9 mouse cellular contexts compared by ENCODE assay signal in the genomic region with DNA sequence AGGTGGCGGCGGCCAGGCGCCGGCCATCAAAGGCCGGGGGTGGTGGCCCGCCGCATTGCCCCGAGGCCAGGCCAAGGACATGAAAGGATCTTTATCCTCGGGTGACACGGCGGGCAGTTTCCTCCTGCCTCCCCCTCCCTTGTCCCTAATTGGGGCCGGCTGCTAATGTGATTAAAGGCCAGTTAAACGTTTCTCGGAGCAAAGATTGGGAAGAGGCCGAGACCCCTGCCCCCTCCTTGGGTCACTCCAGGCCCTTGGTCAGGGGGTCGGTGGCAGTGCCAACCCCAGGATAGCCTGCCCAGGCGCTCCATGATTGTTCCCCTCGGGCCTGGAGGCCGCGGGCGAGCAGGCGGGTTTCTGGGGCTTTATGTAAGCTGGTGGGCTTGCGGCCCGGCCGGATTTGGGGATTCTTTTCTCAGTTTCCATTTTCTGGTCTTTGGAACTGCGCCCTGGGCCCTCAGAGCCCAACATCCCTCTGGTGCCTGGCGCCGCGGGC.
DNase-seq lines count a peak whose midpoint lies in the region; ATAC-seq lines count a peak whose summit lies in the region.
"Had no signal": no experiment of that assay in that cellular context is flagged by ENCODE, and none has a peak within 500 bp of the region (broad histone marks: within the 10 kb centered on the region; RNA-seq: fewer than 3 reads in every experiment).

No protein-coding gene starts in this region.

- no peaks in the 10 kb centered on the region for H3K36me3 ChIP-seq in heart, embryonic 12.5 days
- no peaks in the 10 kb centered on the region for H3K36me3 ChIP-seq in hindbrain, embryonic 10.5 days
- H3K36me3 ChIP-seq in midbrain, embryonic 13.5 days: no peaks in the 10 kb centered on the region

- peak overlapping the region; percentile 3 for H3K4me3 ChIP-seq in heart, embryonic 12.5 days
- peak overlapping the region; percentile 56 for H3K4me3 ChIP-seq in hindbrain, embryonic 10.5 days
- H3K4me3 ChIP-seq in midbrain, embryonic 13.5 days (replicated peaks): peak overlapping the region; percentile 36

- H3K9me3 ChIP-seq in heart, embryonic 12.5 days (replicated peaks): no peaks in the 10 kb centered on the region
- no peaks in the 10 kb centered on the region for H3K9me3 ChIP-seq in hindbrain, embryonic 10.5 days
- H3K9me3 ChIP-seq in midbrain, embryonic 13.5 days: no peaks in the 10 kb centered on the region

- ATAC-seq in heart, embryonic 12.5 days (ENCODE audit: insufficient number of reproducible peaks, low FRiP score): no peak
- no peak for ATAC-seq in midbrain, embryonic 13.5 days

- H3K9ac ChIP-seq in heart, embryonic 12.5 days: no peak overlapping the region
- H3K9ac ChIP-seq in midbrain, embryonic 13.5 days (replicated peaks): peak overlapping the region; percentile 61

- H3K27ac ChIP-seq in heart, embryonic 12.5 days (ENCODE audit: poor library complexity, severe bottlenecking): no peak overlapping the region
- peak overlapping the region; percentile 89 for H3K27ac ChIP-seq in hindbrain, embryonic 10.5 days
- peak overlapping the region; percentile 83 for H3K27ac ChIP-seq in midbrain, embryonic 13.5 days

- peaks cover 84% of the 10 kb centered on the region for H3K27me3 ChIP-seq in heart, embryonic 12.5 days (replicated peaks)
- peaks cover 88% of the 10 kb centered on the region for H3K27me3 ChIP-seq in hindbrain, embryonic 10.5 days (ENCODE audit: insufficient read depth, poor library complexity, severe bottlenecking)
- H3K27me3 ChIP-seq in midbrain, embryonic 13.5 days: peaks cover 78% of the 10 kb centered on the region

- no peak for DNase-seq in heart, adult 9 months (ENCODE audit: low spot score in 2 of 2)
- peak; percentile 26 for DNase-seq in cerebellum, adult 9-11 months
- DNase-seq in hindbrain, embryonic 10.5 days (ENCODE audit: low spot score): peak; percentile 73
- DNase-seq in MN1 (ENCODE audit: low spot score): no peak
- no peak for DNase-seq in adrenal gland, postnatal 14 days
- DNase-seq in gastrocnemius, postnatal 14 days: no peak
- DNase-seq: kidney, adult 8-10 months had no signal

- WGBS in heart, embryonic 12.5 days: 2% methylated on average over 29 of the region's 29 CpGs
- WGBS in hindbrain, embryonic 10.5 days: under 1% methylated on average over 29 of the region's 29 CpGs
- whole genome bisulfite sequencing in midbrain, embryonic 13.5 days: under 1% methylated on average over 28 of the region's 29 CpGs

- peak overlapping the region; percentile 17; the same call in 1 of the 2 replicates for H3K4me2 ChIP-seq in heart, embryonic 12.5 days
- peak overlapping the region; percentile 55 for H3K4me2 ChIP-seq in midbrain, embryonic 13.5 days (replicated peaks)

- peaks cover 16% of the 10 kb centered on the region; the same call in 1 of the 2 replicates for H3K4me1 ChIP-seq in heart, embryonic 12.5 days (replicated peaks)
- peaks cover 88% of the 10 kb centered on the region for H3K4me1 ChIP-seq in hindbrain, embryonic 10.5 days (replicated peaks)
- H3K4me1 ChIP-seq in midbrain, embryonic 13.5 days (replicated peaks): peaks cover 44% of the 10 kb centered on the region

- intact Hi-C loops in gastrocnemius, postnatal 14 days (cut with DNase I; ENCODE audit: low total_unique reads): no loop called here

Comparison
In these comparisons a context has a peak if more than half of its experiments do, and no peak if none do; other contexts are left out.
1. H3K4me3 ChIP-seq: peak in every context shown above with its lines; median percentile 56 in hindbrain, embryonic 10.5 days; 36 in midbrain, embryonic 13.5 days; 3 in heart, embryonic 12.5 days.
2. DNase-seq: peak in cerebellum, adult 9-11 months (single experiment) and hindbrain, embryonic 10.5 days (single experiment); none in heart, adult 9 months (0 of 2), MN1 (single experiment), adrenal gland, postnatal 14 days (single experiment) and gastrocnemius, postnatal 14 days (single experiment).